Mouse (Mus musculus) embryo, embryonic 11.5 days (tissue): ENCODE data around the gene Glyctk.

ENCODE experiments used
- DNase-seq: peaks from one replicate; pipeline ENCODE4 v3.0.0-alpha.2; 2012; ENCODE audit warnings: low read depth, low spot score

Gene Glyctk

DNA sequence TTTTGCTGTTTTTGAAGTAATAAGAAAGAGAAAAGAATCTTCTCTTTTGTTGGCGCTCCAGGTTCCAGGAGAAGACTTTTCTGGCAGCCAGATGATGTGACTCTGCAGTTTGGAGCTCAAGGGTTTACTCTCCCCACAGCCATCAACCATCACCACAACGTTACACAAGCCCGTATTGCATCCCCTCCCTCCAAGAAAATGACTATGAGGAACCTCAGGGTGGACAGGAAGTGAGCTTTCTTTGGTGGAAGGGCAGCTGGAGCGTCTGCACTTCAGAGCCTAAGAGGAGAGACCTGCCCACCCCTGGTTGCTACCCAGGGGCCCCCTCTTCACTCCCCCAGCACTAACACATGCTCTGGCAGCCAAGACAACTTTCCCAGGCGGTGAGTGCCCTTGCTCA, 10.7 kb downstream of the Glyctk start:
- no peak for DNase-seq

GRCm38 (mm10) chr9:106145582-106145981, 12.4 kb downstream of the Glyctk start:
- DNase-seq, result no peak

DNA sequence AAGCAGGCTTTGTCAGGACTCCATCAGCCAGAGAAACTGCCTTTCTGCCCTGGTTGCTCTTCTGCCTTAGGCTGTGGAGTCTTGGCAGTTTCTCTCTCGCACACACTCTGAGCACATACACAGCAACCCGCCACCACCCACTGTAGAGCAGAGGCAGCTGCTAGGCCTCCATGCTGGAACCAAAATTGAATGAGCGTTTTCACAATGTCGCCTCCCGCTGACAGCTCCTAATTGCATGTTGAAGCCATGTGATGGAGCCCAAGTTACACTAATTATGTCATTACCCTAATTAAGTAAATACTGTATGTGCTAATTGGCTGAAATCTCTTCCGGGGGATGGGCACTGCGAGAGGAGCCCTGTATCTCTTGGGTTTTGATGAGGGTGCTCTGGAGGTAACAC, 13.8 kb downstream of the Glyctk start:
- no peak for DNase-seq

GRCm38 (mm10) chr9:106141955-106142354, 16.0 kb downstream of the Glyctk start:
- DNase-seq, result no peak

DNA sequence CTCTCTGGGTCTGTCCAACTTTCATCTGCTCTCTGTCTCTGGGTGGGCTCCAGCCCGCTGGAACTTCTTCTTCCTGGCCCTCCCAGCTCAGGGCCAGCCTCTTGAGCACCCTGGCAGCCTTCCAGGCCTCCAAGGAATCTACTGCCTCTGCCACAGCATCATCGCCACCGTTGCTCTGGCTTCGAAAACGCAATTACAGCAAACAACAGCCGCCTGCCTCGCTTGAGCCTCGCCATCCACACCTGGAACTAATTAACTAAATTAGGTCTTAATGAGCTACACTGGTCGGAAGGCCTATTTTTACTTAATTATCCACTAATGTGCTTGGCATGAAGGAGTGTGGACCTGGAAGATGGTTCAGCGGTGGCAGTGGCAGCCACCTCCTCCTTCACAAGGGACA, 18.2 kb downstream of the Glyctk start:
- no peak for DNase-seq

DNA sequence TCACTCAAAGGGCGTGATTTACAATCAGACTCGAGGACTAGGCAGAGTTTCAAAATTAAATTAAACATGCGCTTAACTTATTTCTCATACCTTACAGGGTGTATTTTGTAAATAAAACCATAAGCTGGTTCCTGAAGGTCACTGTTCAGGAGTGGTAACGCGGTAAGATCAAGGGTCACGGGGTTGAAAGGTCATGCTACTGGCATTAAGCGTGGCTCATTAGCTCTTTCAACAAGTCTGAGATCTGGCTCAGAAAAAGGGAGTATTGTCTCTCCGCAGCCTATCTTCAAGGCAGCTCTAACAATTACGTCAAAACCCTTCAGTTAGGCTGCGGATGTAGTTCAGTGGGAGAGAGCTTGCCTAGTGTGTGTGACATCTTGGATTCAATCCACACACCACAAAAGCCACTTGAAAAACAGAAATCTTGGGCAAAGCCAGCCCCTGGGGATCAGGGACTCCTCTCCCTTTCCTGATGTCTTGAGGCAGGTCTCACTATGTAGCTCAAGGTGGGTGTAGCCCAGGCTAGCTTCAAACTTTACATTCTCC, 20.2 kb downstream of the Glyctk start:
- no peak for DNase-seq

DNA sequence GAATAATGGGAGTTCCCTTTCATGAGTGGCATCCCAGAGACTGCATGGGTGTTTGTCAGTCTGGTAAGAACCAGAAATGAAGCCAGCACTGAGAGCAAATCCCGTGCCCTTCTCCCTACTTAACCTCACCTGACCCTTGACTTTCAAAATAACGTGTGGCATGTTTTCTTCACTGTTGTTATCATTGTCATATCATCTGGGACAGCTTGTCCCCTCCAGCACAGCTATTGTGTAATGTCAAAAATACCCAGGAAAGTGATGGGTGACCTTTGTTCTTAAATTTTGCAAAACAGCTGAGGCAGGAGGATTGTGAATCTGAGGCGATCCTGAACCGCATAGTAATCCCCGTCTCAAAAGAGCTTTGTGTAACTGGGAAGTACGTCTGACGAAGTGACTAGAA, 27.7 kb downstream of the Glyctk start:
- no peak for DNase-seq

- DNase-seq, result no peak
Measured at GRCm38 (mm10) chr9:106129072-106129471, 28.9 kb downstream of the Glyctk start.

GRCm38 (mm10) chr9:106126786-106127251, 31.1 kb downstream of the Glyctk start:
- DNase-seq, result peak; percentile 55

GRCm38 (mm10) chr9:106123599-106123998, 34.3 kb downstream of the Glyctk start:
- DNase-seq, result no peak

- DNase-seq, result no peak
Measured at GRCm38 (mm10) chr9:106119075-106119474, 38.9 kb downstream of the Glyctk start.

DNA sequence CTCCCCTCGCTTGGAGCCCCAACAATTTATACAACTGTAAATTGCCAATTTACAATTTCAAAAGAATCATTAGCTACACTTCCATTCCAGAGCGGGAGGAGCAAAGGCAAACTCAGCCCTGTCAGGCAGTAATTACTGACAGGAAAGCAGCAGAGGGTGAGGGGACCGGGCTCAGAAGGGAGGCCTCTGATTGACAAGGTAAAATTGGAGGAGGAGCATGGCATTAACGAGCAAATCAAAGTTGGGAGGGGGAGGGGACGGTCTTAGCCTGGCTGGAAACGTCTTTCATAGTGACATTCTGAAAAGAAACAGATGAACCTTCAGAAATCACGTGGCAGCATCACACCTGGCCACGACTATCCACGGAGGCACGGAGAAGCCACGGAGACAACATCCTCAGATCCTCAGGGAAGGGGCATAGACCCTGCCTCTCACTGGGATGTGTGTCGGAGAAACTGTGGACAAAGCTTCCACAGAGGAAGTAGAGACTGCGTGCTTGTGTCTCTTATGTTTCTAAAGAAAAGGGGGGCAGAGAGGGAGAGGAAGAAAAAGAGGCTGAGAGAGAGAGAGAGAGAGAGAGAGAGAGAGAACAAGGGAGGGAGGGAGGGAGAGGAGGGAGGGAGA, 42.0 kb downstream of the Glyctk start:
- no peak for DNase-seq

- peak; percentile 64 for DNase-seq
Measured at GRCm38 (mm10) chr9:106112770-106113423, 45.0 kb downstream of the Glyctk start.

GRCm38 (mm10) chr9:106106241-106106640, 51.7 kb downstream of the Glyctk start:
- no peak for DNase-seq

DNA sequence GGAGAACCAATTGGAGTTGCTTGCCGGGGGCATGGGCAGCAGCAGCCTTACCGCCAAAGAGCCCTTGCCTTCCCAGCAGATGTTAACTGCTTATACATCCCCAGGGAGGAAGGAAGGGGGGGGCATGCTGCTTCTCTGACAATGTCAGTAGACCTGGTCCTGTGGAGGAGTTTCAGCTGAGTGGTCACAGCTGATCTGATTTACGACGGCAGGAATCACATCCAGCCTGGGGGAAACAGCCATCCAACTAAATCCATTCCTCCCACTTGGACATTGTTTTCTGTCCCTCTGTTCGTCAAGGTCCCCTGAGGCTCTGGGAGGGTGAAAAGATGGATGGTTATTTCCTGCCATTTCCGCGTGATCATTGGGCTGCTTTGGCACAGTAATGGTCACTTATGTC, 53.5 kb downstream of the Glyctk start:
- DNase-seq, result no peak
